22 mouse cellular contexts compared by ENCODE assay signal in genomic region chr2:119171574-119171973, GRCm38 (mm10). TPM values are rescaled to one million over a fixed set of nuclear protein-coding genes. Genes with fewer than 3 reads are reported as not detected.
DNase-seq lines count a peak whose midpoint lies in the region; ATAC-seq and TF ChIP-seq lines count a peak whose summit lies in the region.
"Had no signal": no experiment of that assay in that cellular context is flagged by ENCODE, and none has a peak within 500 bp of the region (broad histone marks: within the 10 kb centered on the region; RNA-seq: fewer than 3 reads in every experiment).

No protein-coding gene starts in this region.

- no peak for ATAC-seq in hindbrain, postnatal 0 days
- ATAC-seq in neural tube, embryonic 11.5 days (ENCODE audit: insufficient read depth, low FRiP score, low TSS enrichment), result no peak
- ATAC-seq: intestine, postnatal 0 days; midbrain, embryonic 15.5 days had no signal

- no peak overlapping the region for H3K4me2 ChIP-seq in hindbrain, postnatal 0 days (ENCODE audit: low read depth, low read length)
- H3K4me2 ChIP-seq in neural tube, embryonic 11.5 days (ENCODE audit: low read depth), result no peak overlapping the region
- H3K4me2 ChIP-seq: embryonic facial prominence, embryonic 13.5 days; hindbrain, embryonic 12.5 days; limb, embryonic 13.5 days; midbrain, embryonic 15.5 days had no signal

- no peak overlapping the region for H3K9ac ChIP-seq in hindbrain, postnatal 0 days (replicated peaks; ENCODE audit: low read length)
- no peak overlapping the region for H3K9ac ChIP-seq in neural tube, embryonic 11.5 days (ENCODE audit: low read length)
- H3K9ac ChIP-seq: embryonic facial prominence, embryonic 13.5 days; hindbrain, embryonic 12.5 days; limb, embryonic 13.5 days; midbrain, embryonic 15.5 days; neural tube, embryonic 12.5 days had no signal

- DNase-seq in adrenal gland, postnatal 14 days, result peak; percentile 47
- DNase-seq in adrenal gland, adult 2 months, result no peak
- DNase-seq in hindbrain, postnatal 0 days (ENCODE audit: low spot score), result peak; percentile 23
- no peak for DNase-seq in hindbrain, embryonic 10.5 days (ENCODE audit: low spot score)
- DNase-seq in neural tube, embryonic 11.5 days (ENCODE audit: low spot score), result peak; percentile 50
- DNase-seq in neural tube, embryonic 10.5 days (ENCODE audit: extremely low spot score, low spot score), result no peak
- DNase-seq in thymus, postnatal 36 days, result no peak
- DNase-seq in cerebellum, postnatal 4 days (ENCODE audit: low spot score in 2 of 2), result no peak
- DNase-seq: adrenal gland, adult 8-10 months; cerebellum, adult 9-11 months; gastrocnemius, adult 2 months; right cerebral cortex, postnatal 25 days; thymus, postnatal 25 days had no signal

- H3K27ac ChIP-seq in hindbrain, postnatal 0 days, result no peak overlapping the region
- H3K27ac ChIP-seq in hindbrain, embryonic 10.5 days, result no peak overlapping the region
- H3K27ac ChIP-seq in neural tube, embryonic 11.5 days (ENCODE audit: low read depth, low read length), result no peak overlapping the region
- H3K27ac ChIP-seq: embryonic facial prominence, embryonic 13.5 days; gastrocnemius, adult 2 months; hindbrain, embryonic 12.5 days; limb, embryonic 13.5 days; macrophage; midbrain, embryonic 15.5 days; neural tube, embryonic 12.5 days had no signal

- no peak overlapping the region for H3K4me3 ChIP-seq in hindbrain, postnatal 0 days (ENCODE audit: low read length)
- H3K4me3 ChIP-seq in hindbrain, embryonic 10.5 days, result no peak overlapping the region
- H3K4me3 ChIP-seq in neural tube, embryonic 11.5 days (ENCODE audit: low read depth, low read length), result no peak overlapping the region
- H3K4me3 ChIP-seq: embryonic facial prominence, embryonic 13.5 days; gastrocnemius, adult 2 months; hindbrain, embryonic 12.5 days; limb, embryonic 13.5 days; midbrain, embryonic 15.5 days; neural tube, embryonic 12.5 days had no signal

- H3K27me3 ChIP-seq in hindbrain, postnatal 0 days (ENCODE audit: insufficient read depth, low read length), result no peaks in the 10 kb centered on the region
- peaks cover 32% of the 10 kb centered on the region for H3K27me3 ChIP-seq in hindbrain, embryonic 10.5 days (ENCODE audit: insufficient read depth, poor library complexity, severe bottlenecking)
- H3K27me3 ChIP-seq in neural tube, embryonic 11.5 days (ENCODE audit: control insufficient read depth, insufficient read depth, low read length), result peaks cover 15% of the 10 kb centered on the region

- WGBS in hindbrain, postnatal 0 days, result 76% methylated on average over 8 of the region's 8 CpGs
- WGBS in hindbrain, embryonic 10.5 days, result 75% methylated on average over 8 of the region's 8 CpGs
- 55% methylated on average over 8 of the region's 8 CpGs for WGBS in neural tube, embryonic 11.5 days

- H3K4me1 ChIP-seq in hindbrain, postnatal 0 days (ENCODE audit: insufficient read depth, low read length), result peaks cover 13% of the 10 kb centered on the region; the same call in 1 of the 2 replicates
- peaks cover 52% of the 10 kb centered on the region for H3K4me1 ChIP-seq in hindbrain, embryonic 10.5 days (replicated peaks)
- H3K4me1 ChIP-seq in neural tube, embryonic 11.5 days (ENCODE audit: control insufficient read depth, insufficient read depth, low read length), result peaks cover 27% of the 10 kb centered on the region

- no peak for TF ChIP-seq CTCF in hindbrain, postnatal 0 days (IDR thresholded peaks at IDR 0.05; ENCODE audit: low read depth)

- H3K9me3 ChIP-seq in hindbrain, postnatal 0 days (ENCODE audit: low read length), result no peaks in the 10 kb centered on the region
- H3K9me3 ChIP-seq in hindbrain, embryonic 10.5 days, result no peaks in the 10 kb centered on the region
- H3K9me3 ChIP-seq in neural tube, embryonic 11.5 days (ENCODE audit: control insufficient read depth, low read length), result no peaks in the 10 kb centered on the region
- H3K9me3 ChIP-seq: embryonic facial prominence, embryonic 13.5 days; hindbrain, embryonic 12.5 days; limb, embryonic 13.5 days; midbrain, embryonic 15.5 days; neural tube, embryonic 12.5 days had no signal

- no peaks in the 10 kb centered on the region for H3K36me3 ChIP-seq in hindbrain, postnatal 0 days (ENCODE audit: insufficient read depth, low read length)
- peaks cover 9% of the 10 kb centered on the region for H3K36me3 ChIP-seq in hindbrain, embryonic 10.5 days
- no peaks in the 10 kb centered on the region; the same call in 1 of the 2 replicates for H3K36me3 ChIP-seq in neural tube, embryonic 11.5 days (ENCODE audit: control insufficient read depth, insufficient read depth, low read length)
- H3K36me3 ChIP-seq: midbrain, embryonic 15.5 days had no signal

RNA-seq across cellular contexts. Expression of gene Gm14137, which starts 2.7 kb away (rescaled TPM):
- 0.23 and 0.26 TPM in 2 replicates for total RNA-seq in adrenal gland, postnatal 14 days (2021)
- total RNA-seq in adrenal gland, adult 2 months (2021), result under 1 TPM; 0.09 to 0.28 TPM
- polyA plus RNA-seq in adrenal gland, adult 2 months (2012; rRNA removed), result 0.04 and 0.17 TPM in 2 replicates
- 0.36 TPM in 1 of 2 replicates, not detected in the other for total RNA-seq in hindbrain, postnatal 0 days (2014; rRNA removed)
- polyA plus RNA-seq in hindbrain, postnatal 0 days (2015; fragmentation: Nextera tagmentation; extraction: Ambion mirVana), result 0.28 and 0.29 TPM in 2 replicates
- polyA plus RNA-seq in hindbrain, embryonic 10.5 days (2016; fragmentation: Nextera tagmentation; extraction: Ambion mirVana), result 0.75 and 0.85 TPM in 2 replicates
- 0.17 and 0.20 TPM in 2 replicates for polyA plus RNA-seq in neural tube, embryonic 11.5 days (2014; fragmentation: Nextera tagmentation; extraction: Ambion mirVana)
- total RNA-seq: gastrocnemius, adult 2 months; layer of hippocampus, adult 18-20 months; left cerebral cortex, adult 18-20 months had no signal
- polyA plus RNA-seq: macrophage had no signal

RNA-seq across cellular contexts. Expression of gene Gchfr, which starts 4.0 kb away (rescaled TPM):
- 6.7 and 35.4 TPM in 2 replicates for total RNA-seq in adrenal gland, postnatal 14 days (2021)
- 10 to 100 TPM; 20.2 to 22.5 TPM for total RNA-seq in adrenal gland, adult 2 months (2021)
- polyA plus RNA-seq in adrenal gland, adult 2 months (2012; rRNA removed), result 34.4 and 38.1 TPM in 2 replicates
- total RNA-seq in hindbrain, postnatal 0 days (2014; rRNA removed), result 9.8 and 17.7 TPM in 2 replicates
- polyA plus RNA-seq in hindbrain, postnatal 0 days (2015; fragmentation: Nextera tagmentation; extraction: Ambion mirVana), result 16.8 and 19.2 TPM in 2 replicates
- 3.3 and 6.1 TPM in 2 replicates for polyA plus RNA-seq in hindbrain, embryonic 10.5 days (2016; fragmentation: Nextera tagmentation; extraction: Ambion mirVana)
- 3.2 and 3.7 TPM in 2 replicates for polyA plus RNA-seq in neural tube, embryonic 11.5 days (2014; fragmentation: Nextera tagmentation; extraction: Ambion mirVana)
- total RNA-seq: gastrocnemius, adult 2 months had no signal
- polyA plus RNA-seq: macrophage had no signal

RNA-seq across cellular contexts. Expression of gene Rmdn3, which starts 14.7 kb away (rescaled TPM):
- total RNA-seq in adrenal gland, postnatal 14 days (2021), result 71.5 and 85.1 TPM in 2 replicates
- total RNA-seq in adrenal gland, adult 2 months (2021), result 10 to 100 TPM; 59.2 to 72.7 TPM
- polyA plus RNA-seq in adrenal gland, adult 2 months (2012; rRNA removed), result 26.6 and 28.5 TPM in 2 replicates
- total RNA-seq in hindbrain, postnatal 0 days (2014; rRNA removed), result 30.5 and 34.7 TPM in 2 replicates
- 38.7 and 39.8 TPM in 2 replicates for polyA plus RNA-seq in hindbrain, postnatal 0 days (2015; fragmentation: Nextera tagmentation; extraction: Ambion mirVana)
- 43.6 and 48.1 TPM in 2 replicates for polyA plus RNA-seq in hindbrain, embryonic 10.5 days (2016; fragmentation: Nextera tagmentation; extraction: Ambion mirVana)
- 41.3 and 49.9 TPM in 2 replicates for polyA plus RNA-seq in neural tube, embryonic 11.5 days (2014; fragmentation: Nextera tagmentation; extraction: Ambion mirVana)

RNA-seq across cellular contexts. Expression of gene Zfyve19, which starts 36.8 kb away (rescaled TPM):
- total RNA-seq in adrenal gland, postnatal 14 days (2021), result 24.9 and 33.6 TPM in 2 replicates
- total RNA-seq in adrenal gland, adult 2 months (2021), result 10 to 100 TPM; 29.5 to 36.1 TPM
- polyA plus RNA-seq in adrenal gland, adult 2 months (2012; rRNA removed), result 30.4 and 33.4 TPM in 2 replicates
- 26.2 and 35.1 TPM in 2 replicates for total RNA-seq in hindbrain, postnatal 0 days (2014; rRNA removed)
- 50.2 and 53.1 TPM in 2 replicates for polyA plus RNA-seq in hindbrain, postnatal 0 days (2015; fragmentation: Nextera tagmentation; extraction: Ambion mirVana)
- 52.2 and 57.4 TPM in 2 replicates for polyA plus RNA-seq in hindbrain, embryonic 10.5 days (2016; fragmentation: Nextera tagmentation; extraction: Ambion mirVana)
- polyA plus RNA-seq in neural tube, embryonic 11.5 days (2014; fragmentation: Nextera tagmentation; extraction: Ambion mirVana), result 43.0 and 52.5 TPM in 2 replicates

RNA-seq across cellular contexts. Expression of gene Dnajc17, which starts 37.0 kb away (rescaled TPM):
- 12.7 and 17.9 TPM in 2 replicates for total RNA-seq in adrenal gland, postnatal 14 days (2021)
- total RNA-seq in adrenal gland, adult 2 months (2021), result 10 to 100 TPM; 12.3 to 21.0 TPM
- polyA plus RNA-seq in adrenal gland, adult 2 months (2012; rRNA removed), result 3.6 and 3.7 TPM in 2 replicates
- 3.0 and 7.1 TPM in 2 replicates for total RNA-seq in hindbrain, postnatal 0 days (2014; rRNA removed)
- polyA plus RNA-seq in hindbrain, postnatal 0 days (2015; fragmentation: Nextera tagmentation; extraction: Ambion mirVana), result 20.3 and 21.9 TPM in 2 replicates
- polyA plus RNA-seq in hindbrain, embryonic 10.5 days (2016; fragmentation: Nextera tagmentation; extraction: Ambion mirVana), result 22.9 and 24.9 TPM in 2 replicates
- polyA plus RNA-seq in neural tube, embryonic 11.5 days (2014; fragmentation: Nextera tagmentation; extraction: Ambion mirVana), result 19.4 and 20.3 TPM in 2 replicates

Comparison
In these comparisons a context has a peak if more than half of its experiments do, and no peak if none do; other contexts are left out.
1. DNase-seq: peak in adrenal gland, postnatal 14 days (single experiment), hindbrain, postnatal 0 days (single experiment) and neural tube, embryonic 11.5 days (single experiment); none in adrenal gland, adult 2 months (single experiment), hindbrain, embryonic 10.5 days (single experiment), neural tube, embryonic 10.5 days (single experiment), thymus, postnatal 36 days (0 of 2) and cerebellum, postnatal 4 days (0 of 2).